Mouse (Mus musculus): ENCODE results near the gene Ikbke.

Ikbke gene

DNA sequence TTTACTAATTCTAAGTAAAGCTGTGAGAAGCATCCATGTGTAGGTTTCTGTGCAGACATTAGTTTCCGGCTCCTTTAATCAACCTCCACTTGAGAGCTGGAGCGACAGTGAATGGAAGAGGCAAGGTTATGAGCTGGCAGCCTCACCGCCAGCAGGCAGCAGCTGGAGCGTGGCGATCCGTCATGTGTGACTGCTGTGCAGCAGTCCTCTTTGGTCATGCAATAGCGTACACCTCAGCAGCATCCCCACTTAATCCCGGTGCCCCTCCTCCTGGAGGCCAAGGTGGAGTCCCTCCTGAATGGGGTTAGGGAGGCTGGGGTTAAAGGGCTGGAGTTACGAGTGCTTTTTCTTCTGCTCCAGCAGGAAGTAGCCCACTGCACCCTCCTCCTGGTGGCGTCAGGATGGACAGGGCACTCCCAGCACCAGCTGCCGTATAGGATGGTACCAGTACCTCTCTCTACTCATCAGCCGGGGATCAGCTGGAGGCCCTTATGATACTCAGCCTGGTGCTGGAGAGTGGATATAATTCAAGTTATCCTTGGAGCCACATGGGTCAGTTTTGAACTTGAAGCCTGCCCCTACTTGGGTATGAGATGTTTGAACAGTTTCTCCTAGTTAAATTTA is 54.4 kb downstream of the Ikbke start:
- Histone ChIP-seq H3K4me1 (replicated peaks; ENCODE audit: low read depth, low read length) (peaks cover 5% of the 10 kb centered on the region), H3K4me3 (replicated peaks; ENCODE audit: low read length) (no peak overlapping the region), H3K27me3 (ENCODE audit: insufficient read depth, low read length) (peaks cover 26% of the 10 kb centered on the region), H3K9me3 (ENCODE audit: low read length) (no peaks in the 10 kb centered on the region), H3K36me3 (ENCODE audit: insufficient read depth, low read length) (no peaks in the 10 kb centered on the region)
- no peak for TF ChIP-seq CTCF (conservative IDR thresholded peaks at IDR 0.05; ENCODE audit: low read length)
- TF ChIP-seq POU5F1 (IDR thresholded peaks at IDR 0.05; ENCODE audit: borderline replicate concordance, low read length) = no peak
- TF ChIP-seq NANOG (IDR thresholded peaks at IDR 0.05; ENCODE audit: borderline replicate concordance, low read length) = no peak

DNA sequence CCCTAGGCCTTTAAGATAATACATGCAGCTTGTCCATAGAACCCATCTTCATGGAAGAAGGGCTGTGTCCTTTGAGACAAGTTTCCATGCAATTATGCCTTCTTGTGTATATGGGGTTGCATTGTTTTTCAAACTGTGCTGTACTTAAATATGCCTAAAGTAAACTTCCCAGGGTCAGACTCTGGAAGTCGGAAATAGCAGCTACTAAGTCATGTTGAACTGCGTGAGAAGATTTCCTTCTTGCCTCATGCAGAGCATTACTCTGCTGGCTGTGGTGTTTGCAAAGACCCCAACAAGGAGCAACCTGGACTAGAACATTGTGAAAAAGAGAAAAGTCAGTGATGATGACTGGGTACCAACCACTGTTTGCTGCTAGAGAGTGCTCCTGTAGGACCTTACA is 56.1 kb downstream of the Ikbke start:
- H3K4me1 ChIP-seq (replicated peaks; ENCODE audit: low read depth, low read length) = peaks cover 4% of the 10 kb centered on the region
- H3K4me3 ChIP-seq (replicated peaks; ENCODE audit: low read length) = no peak overlapping the region
- no peaks in the 10 kb centered on the region for H3K9me3 ChIP-seq (ENCODE audit: low read length)
- peaks cover 29% of the 10 kb centered on the region for H3K27me3 ChIP-seq (ENCODE audit: insufficient read depth, low read length)
- no peak for TF ChIP-seq NANOG (IDR thresholded peaks at IDR 0.05; ENCODE audit: borderline replicate concordance, low read length)
- no peaks in the 10 kb centered on the region for H3K36me3 ChIP-seq (ENCODE audit: insufficient read depth, low read length)

DNA sequence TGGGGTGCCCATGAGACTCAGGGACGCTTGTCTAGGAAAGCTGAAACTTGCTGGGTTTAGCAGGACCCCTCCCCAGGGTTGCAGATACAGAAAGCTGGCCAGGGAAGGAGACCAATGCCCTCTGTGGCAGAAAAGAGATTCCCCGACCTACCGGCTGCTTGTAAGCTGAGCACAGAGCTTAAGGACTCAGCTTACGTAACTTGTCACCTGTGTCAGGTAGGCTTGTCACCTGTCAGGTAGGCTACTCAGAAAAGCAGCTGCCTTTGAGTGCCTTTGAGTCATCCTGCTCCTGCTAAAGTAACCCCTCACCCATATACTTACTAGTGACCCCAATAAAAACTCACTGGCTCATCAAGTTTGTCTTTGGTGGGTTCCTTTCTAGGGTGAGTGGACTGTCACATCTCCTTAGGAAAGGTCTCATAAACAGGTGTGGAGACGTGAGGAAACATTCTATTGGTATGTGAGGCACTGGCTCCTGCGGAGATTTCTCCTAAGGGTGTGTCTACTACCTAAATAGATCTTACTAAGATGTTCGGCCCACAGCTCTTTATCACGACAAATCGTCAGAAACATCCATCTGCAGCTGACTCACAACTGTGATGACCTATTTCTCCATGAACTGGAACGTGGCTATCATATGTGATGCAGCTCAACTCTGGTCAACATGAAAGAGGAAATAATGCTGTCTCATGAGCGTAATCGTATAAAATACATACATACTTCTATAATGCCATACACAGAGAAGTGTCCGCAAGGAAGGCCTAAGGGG is 57.4 kb downstream of the Ikbke start:
- H3K4me1 ChIP-seq (replicated peaks; ENCODE audit: low read depth, low read length) = no peaks in the 10 kb centered on the region
- no peak overlapping the region for H3K4me3 ChIP-seq (replicated peaks; ENCODE audit: low read length)
- H3K27me3 ChIP-seq (ENCODE audit: insufficient read depth, low read length) = peaks cover 24% of the 10 kb centered on the region
- no peaks in the 10 kb centered on the region for H3K9me3 ChIP-seq (ENCODE audit: low read length)
- TF ChIP-seq POU5F1 (IDR thresholded peaks at IDR 0.05; ENCODE audit: borderline replicate concordance, low read length) (no peak), CTCF (conservative IDR thresholded peaks at IDR 0.05; ENCODE audit: low read length) (no peak), NANOG (IDR thresholded peaks at IDR 0.05; ENCODE audit: borderline replicate concordance, low read length) (no peak)
- no peaks in the 10 kb centered on the region for H3K36me3 ChIP-seq (ENCODE audit: insufficient read depth, low read length)

DNA sequence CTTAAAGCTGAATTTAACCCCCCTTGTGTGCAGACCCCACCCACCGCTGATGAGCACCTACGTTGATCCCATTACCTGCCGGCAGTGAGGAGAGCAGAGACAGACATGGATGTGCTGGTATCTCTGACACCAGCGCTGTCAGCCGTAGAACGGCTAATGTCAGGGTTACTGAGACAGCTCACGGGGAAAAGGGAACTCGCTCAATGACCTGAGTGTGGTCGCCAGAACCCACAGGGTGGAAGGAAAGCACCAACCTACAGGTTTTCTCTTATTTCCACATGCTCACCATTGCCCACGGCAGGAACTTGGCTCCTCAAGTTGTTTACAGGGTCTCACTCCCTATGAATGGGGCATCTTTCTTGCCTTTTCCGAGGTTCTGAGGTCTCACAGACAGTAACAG is 60.5 kb downstream of the Ikbke start:
- Histone ChIP-seq H3K36me3 (ENCODE audit: insufficient read depth, low read length) (no peaks in the 10 kb centered on the region), H3K4me1 (replicated peaks; ENCODE audit: low read depth, low read length) (no peaks in the 10 kb centered on the region), H3K4me3 (replicated peaks; ENCODE audit: low read length) (no peak overlapping the region), H3K27me3 (ENCODE audit: insufficient read depth, low read length) (peaks cover 20% of the 10 kb centered on the region; the same call in 1 of the 2 replicates), H3K9me3 (ENCODE audit: low read length) (no peaks in the 10 kb centered on the region)
- TF ChIP-seq CTCF (conservative IDR thresholded peaks at IDR 0.05; ENCODE audit: low read length) (no peak), NANOG (IDR thresholded peaks at IDR 0.05; ENCODE audit: borderline replicate concordance, low read length) (no peak), POU5F1 (IDR thresholded peaks at IDR 0.05; ENCODE audit: borderline replicate concordance, low read length) (no peak)

DNA sequence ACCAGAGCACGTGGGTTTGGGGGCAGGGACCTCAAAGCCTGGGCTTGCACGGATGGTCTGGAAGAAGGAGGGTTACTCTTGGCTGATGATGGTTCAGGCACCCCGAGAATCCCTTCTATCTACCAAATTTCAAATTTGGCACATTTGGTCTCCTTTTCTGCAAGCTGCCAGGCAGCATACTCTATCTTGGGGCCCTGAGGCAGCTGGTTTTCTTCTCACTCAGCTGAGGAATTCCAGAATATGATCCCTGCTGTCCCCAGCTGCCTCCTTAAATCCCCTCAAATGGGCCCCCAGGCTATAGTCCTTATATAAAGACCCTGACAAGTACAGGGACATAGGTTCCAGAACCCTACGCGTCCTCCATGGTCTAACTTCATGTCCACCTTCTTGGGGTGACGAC is 66.0 kb downstream of the Ikbke start:
- Histone ChIP-seq H3K4me1 (replicated peaks; ENCODE audit: low read depth, low read length) (no peaks in the 10 kb centered on the region), H3K4me3 (replicated peaks; ENCODE audit: low read length) (no peak overlapping the region), H3K9me3 (ENCODE audit: low read length) (no peaks in the 10 kb centered on the region), H3K36me3 (ENCODE audit: insufficient read depth, low read length) (no peaks in the 10 kb centered on the region), H3K27me3 (ENCODE audit: insufficient read depth, low read length) (peaks cover 9% of the 10 kb centered on the region; the same call in 1 of the 2 replicates)
- TF ChIP-seq CTCF (conservative IDR thresholded peaks at IDR 0.05; ENCODE audit: low read length) (no peak), NANOG (IDR thresholded peaks at IDR 0.05; ENCODE audit: borderline replicate concordance, low read length) (no peak), POU5F1 (IDR thresholded peaks at IDR 0.05; ENCODE audit: borderline replicate concordance, low read length) (no peak)

DNA sequence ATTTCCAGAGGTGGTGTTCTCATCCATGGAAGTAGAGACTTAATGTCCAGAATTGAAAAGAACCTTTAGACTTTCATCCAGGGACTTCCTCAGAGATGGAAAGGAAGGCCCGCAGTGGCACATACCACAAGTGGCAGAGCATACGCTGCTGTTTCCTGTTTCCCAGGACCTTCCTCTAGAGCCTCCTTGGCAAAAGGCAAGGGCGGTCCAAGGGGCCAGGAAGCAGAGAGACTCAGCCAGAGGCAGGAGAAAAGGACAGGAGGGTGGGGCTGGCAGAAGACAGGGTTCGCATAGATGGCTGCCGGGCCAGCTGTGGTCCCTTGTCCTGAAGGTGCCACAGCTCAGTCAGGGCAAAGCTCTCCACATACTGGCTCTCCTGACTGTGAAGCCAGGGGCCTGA is 66.5 kb downstream of the Ikbke start:
- no peaks in the 10 kb centered on the region for H3K4me1 ChIP-seq (replicated peaks; ENCODE audit: low read depth, low read length)
- H3K9me3 ChIP-seq (ENCODE audit: low read length) = no peaks in the 10 kb centered on the region
- TF ChIP-seq CTCF (conservative IDR thresholded peaks at IDR 0.05; ENCODE audit: low read length) = no peak
- TF ChIP-seq NANOG (IDR thresholded peaks at IDR 0.05; ENCODE audit: borderline replicate concordance, low read length) = no peak
- TF ChIP-seq POU5F1 (IDR thresholded peaks at IDR 0.05; ENCODE audit: borderline replicate concordance, low read length) = no peak
- peaks cover 9% of the 10 kb centered on the region; the same call in 1 of the 2 replicates for H3K27me3 ChIP-seq (ENCODE audit: insufficient read depth, low read length)
- H3K4me3 ChIP-seq (replicated peaks; ENCODE audit: low read length) = no peak overlapping the region
- no peaks in the 10 kb centered on the region for H3K36me3 ChIP-seq (ENCODE audit: insufficient read depth, low read length)

DNA sequence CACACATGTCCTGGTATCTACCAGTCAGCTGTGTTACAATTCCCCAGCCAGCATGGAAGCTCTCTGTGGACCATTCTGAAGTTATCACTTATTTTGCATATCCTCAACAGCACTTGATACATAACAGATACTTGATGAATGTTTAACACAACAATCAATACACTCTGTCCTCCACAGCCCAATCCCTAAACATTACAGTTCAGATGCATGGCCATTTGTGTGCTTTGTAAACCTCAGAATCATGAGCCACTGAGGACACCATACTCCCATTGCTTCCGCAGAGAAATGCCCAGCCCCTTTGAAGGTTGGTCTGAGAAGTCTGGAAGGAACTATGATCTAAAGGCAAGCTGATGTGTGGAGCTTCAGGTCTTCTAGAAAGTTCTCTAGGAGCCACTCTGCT is 67.8 kb downstream of the Ikbke start:
- TF ChIP-seq POU5F1 (IDR thresholded peaks at IDR 0.05; ENCODE audit: borderline replicate concordance, low read length) (no peak), CTCF (conservative IDR thresholded peaks at IDR 0.05; ENCODE audit: low read length) (no peak), NANOG (IDR thresholded peaks at IDR 0.05; ENCODE audit: borderline replicate concordance, low read length) (no peak)
- Histone ChIP-seq H3K27me3 (ENCODE audit: insufficient read depth, low read length) (peaks cover 6% of the 10 kb centered on the region; the same call in 1 of the 2 replicates), H3K9me3 (ENCODE audit: low read length) (no peaks in the 10 kb centered on the region), H3K4me1 (replicated peaks; ENCODE audit: low read depth, low read length) (no peaks in the 10 kb centered on the region), H3K36me3 (ENCODE audit: insufficient read depth, low read length) (no peaks in the 10 kb centered on the region), H3K4me3 (replicated peaks; ENCODE audit: low read length) (no peak overlapping the region)

DNA sequence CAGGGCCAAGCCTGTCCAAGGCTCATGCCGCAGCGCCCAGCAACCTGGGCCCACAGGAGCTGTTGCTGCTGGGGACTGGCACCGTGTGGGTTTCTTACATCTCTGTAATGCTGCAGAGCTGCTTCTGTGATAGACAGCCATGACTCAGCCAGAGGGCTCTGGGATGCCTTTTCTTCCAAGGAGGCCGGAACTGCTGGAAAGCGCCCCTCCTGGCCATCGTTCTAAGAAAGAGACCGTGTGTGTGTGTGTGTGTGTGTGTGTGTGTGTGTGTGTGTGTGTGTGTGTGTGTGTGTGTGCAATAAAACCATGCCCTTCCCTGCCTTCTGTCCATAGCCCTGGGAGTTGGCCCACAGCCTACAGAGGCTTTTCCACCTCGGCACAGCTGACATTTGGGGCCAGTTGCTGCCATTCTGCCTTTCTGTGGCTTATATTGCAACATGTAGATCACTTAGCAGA is 69.4 kb downstream of the Ikbke start:
- peaks cover 6% of the 10 kb centered on the region; the same call in 1 of the 2 replicates for H3K27me3 ChIP-seq (ENCODE audit: insufficient read depth, low read length)
- no peaks in the 10 kb centered on the region for H3K4me1 ChIP-seq (replicated peaks; ENCODE audit: low read depth, low read length)
- H3K4me3 ChIP-seq (replicated peaks; ENCODE audit: low read length) = 0 out of 2 replicates have a peak overlapping the region, but pooled peaks have one; percentile 29
- no peaks in the 10 kb centered on the region for H3K9me3 ChIP-seq (ENCODE audit: low read length)
- H3K36me3 ChIP-seq (ENCODE audit: insufficient read depth, low read length) = no peaks in the 10 kb centered on the region
- TF ChIP-seq CTCF (conservative IDR thresholded peaks at IDR 0.05; ENCODE audit: low read length) (no peak), POU5F1 (IDR thresholded peaks at IDR 0.05; ENCODE audit: borderline replicate concordance, low read length) (no peak), NANOG (IDR thresholded peaks at IDR 0.05; ENCODE audit: borderline replicate concordance, low read length) (no peak)
